Mouse (Mus musculus): ENCODE data around the gene Scd3.

GRCm38 (mm10) chr19:44259484-44259883 lies 56.4 kb downstream of the Scd3 start:
- no peak for TF ChIP-seq POLR2A (IDR thresholded peaks at IDR 0.05; ENCODE audit: borderline replicate concordance, control insufficient read depth, low read depth, low read length)
- no peak for TF ChIP-seq CTCF (IDR thresholded peaks at IDR 0.05; ENCODE audit: control insufficient read depth, insufficient read depth, low read length)

All from bone marrow, adult 2 months (tissue).